Mouse (Mus musculus): Measurements from ENCODE around the gene Suclg2.

DNA sequence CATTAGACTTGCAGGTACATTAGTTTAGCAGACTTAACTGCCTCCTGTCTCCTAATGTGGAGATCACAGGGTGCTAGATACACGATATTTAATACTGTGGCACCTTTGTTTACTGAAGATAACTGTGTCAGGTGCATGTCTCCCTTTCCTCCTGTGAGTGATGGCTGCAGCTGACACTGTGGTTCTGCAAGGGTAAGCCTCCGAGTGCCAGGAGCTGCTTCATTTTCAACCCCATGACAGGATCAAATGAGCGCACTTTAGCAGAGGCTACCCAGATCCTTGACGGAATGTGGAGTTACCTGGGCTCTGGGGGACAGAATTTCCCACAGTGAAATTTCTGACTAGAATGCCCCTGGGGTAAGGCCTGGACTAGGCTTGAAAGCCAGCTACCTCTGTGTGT lies 253.3 kb downstream of the Suclg2 start:
- TF ChIP-seq CTCF (conservative IDR thresholded peaks at IDR 0.05; ENCODE audit: insufficient read depth, insufficient read length, low read depth, low read length) (no peak), POLR2A (IDR thresholded peaks at IDR 0.05; ENCODE audit: low read depth, low read length) (no peak)

Data from kidney, adult 2 months (tissue).